Mouse (Mus musculus): Measurements from ENCODE around the gene Gm11733. TPM values are rescaled to one million over a fixed set of nuclear protein-coding genes. Genes with fewer than 3 reads are reported as not detected.

Gm11733 gene
- 0.09 and 0.11 TPM in 2 replicates for polyA plus RNA-seq (2014; fragmentation: Nextera tagmentation; extraction: Ambion mirVana)

- ATAC-seq = peak; percentile 19; the same call in 1 of the 2 replicates
- H3K4me1 ChIP-seq (ENCODE audit: control insufficient read depth, insufficient read depth, low read length) = peaks cover 37% of the 10 kb centered on the region
- 27% methylated on average over 12 of the region's 12 CpGs for WGBS
These were observed at the start of gene Gm11733 for GRCm38 (mm10) chr11:117484198-117484597. Gene Gm11733 (plus strand): TSS chr11:117484368.

GRCm38 (mm10) chr11:117436401-117437109, 47.6 kb upstream of the Gm11733 start:
- Histone ChIP-seq H3K36me3 (ENCODE audit: control insufficient read depth, insufficient read depth, low read length) (no peaks in the 10 kb centered on the region), H3K9me3 (replicated peaks; ENCODE audit: control insufficient read depth, low read length) (no peaks in the 10 kb centered on the region), H3K27me3 (replicated peaks; ENCODE audit: control insufficient read depth, insufficient read depth, low read length) (no peaks in the 10 kb centered on the region; the same call in 1 of the 2 replicates), H3K27ac (ENCODE audit: low read depth, low read length) (peak overlapping the region; percentile 53), H3K4me2 (ENCODE audit: low read length) (peak overlapping the region; percentile 37), H3K4me3 (ENCODE audit: low read depth, low read length) (peak overlapping the region; percentile 1; the same call in 1 of the 2 replicates), H3K9ac (ENCODE audit: low read length) (peak overlapping the region; percentile 21; the same call in 1 of the 2 replicates), H3K4me1 (ENCODE audit: control insufficient read depth, insufficient read depth, low read length) (peaks cover 33% of the 10 kb centered on the region)
- 14% methylated on average over 22 of the region's 22 CpGs for WGBS
- ATAC-seq (peak; percentile 92), DNase-seq (ENCODE audit: low spot score) (peak; percentile 96)

More at GRCm38 (mm10) chr11:117484198-117484597, at the start of gene Gm11733:
- Histone ChIP-seq H3K27ac (ENCODE audit: low read depth, low read length) (peak within 1 kb of the TSS; percentile 94), H3K27me3 (replicated peaks; ENCODE audit: control insufficient read depth, insufficient read depth, low read length) (0 out of 2 replicates have a peak, but pooled peaks cover 7% of the 10 kb centered on the region), H3K36me3 (ENCODE audit: control insufficient read depth, insufficient read depth, low read length) (no peaks in the 10 kb centered on the region), H3K4me2 (ENCODE audit: low read length) (peak within 1 kb of the TSS; percentile 14; the same call in 1 of the 2 replicates), H3K9me3 (replicated peaks; ENCODE audit: control insufficient read depth, low read length) (no peaks in the 10 kb centered on the region), H3K4me3 (ENCODE audit: low read depth, low read length) (no peak within 1 kb of the TSS), H3K9ac (ENCODE audit: low read length) (peak within 1 kb of the TSS; percentile 43; the same call in 1 of the 2 replicates)
- DNase-seq (ENCODE audit: low spot score) = peak; percentile 68

- ATAC-seq (no peak; the same call in 1 of the 2 replicates), DNase-seq (ENCODE audit: low spot score) (no peak)
- Histone ChIP-seq H3K9me3 (replicated peaks; ENCODE audit: control insufficient read depth, low read length) (no peaks in the 10 kb centered on the region), H3K4me3 (ENCODE audit: low read depth, low read length) (peak overlapping the region; percentile 1; the same call in 1 of the 2 replicates), H3K27me3 (replicated peaks; ENCODE audit: control insufficient read depth, insufficient read depth, low read length) (no peaks in the 10 kb centered on the region; the same call in 1 of the 2 replicates), H3K27ac (ENCODE audit: low read depth, low read length) (no peak overlapping the region; the same call in 1 of the 2 replicates), H3K4me1 (ENCODE audit: control insufficient read depth, insufficient read depth, low read length) (peaks cover 33% of the 10 kb centered on the region), H3K4me2 (ENCODE audit: low read length) (peak overlapping the region; percentile 37), H3K36me3 (ENCODE audit: control insufficient read depth, insufficient read depth, low read length) (no peaks in the 10 kb centered on the region), H3K9ac (ENCODE audit: low read length) (no peak overlapping the region)
- WGBS = 15% methylated on average over 7 of the region's 7 CpGs
These were observed 47.1 kb upstream of the Gm11733 start for GRCm38 (mm10) chr11:117437110-117437490.

GRCm38 (mm10) chr11:117438363-117438762, 45.8 kb upstream of the Gm11733 start:
- ATAC-seq (no peak), DNase-seq (ENCODE audit: low spot score) (peak; percentile 53)
- Histone ChIP-seq H3K4me1 (ENCODE audit: control insufficient read depth, insufficient read depth, low read length) (peaks cover 33% of the 10 kb centered on the region), H3K9me3 (replicated peaks; ENCODE audit: control insufficient read depth, low read length) (no peaks in the 10 kb centered on the region), H3K27ac (ENCODE audit: low read depth, low read length) (no peak overlapping the region), H3K27me3 (replicated peaks; ENCODE audit: control insufficient read depth, insufficient read depth, low read length) (no peaks in the 10 kb centered on the region; the same call in 1 of the 2 replicates), H3K4me3 (ENCODE audit: low read depth, low read length) (no peak overlapping the region), H3K36me3 (ENCODE audit: control insufficient read depth, insufficient read depth, low read length) (no peaks in the 10 kb centered on the region), H3K9ac (ENCODE audit: low read length) (no peak overlapping the region), H3K4me2 (ENCODE audit: low read length) (no peak overlapping the region)
- 23% methylated on average over 6 of the region's 6 CpGs for WGBS

- Histone ChIP-seq H3K4me3 (ENCODE audit: low read depth, low read length) (no peak overlapping the region), H3K4me2 (ENCODE audit: low read length) (peak overlapping the region; percentile 4; the same call in 1 of the 2 replicates), H3K36me3 (ENCODE audit: control insufficient read depth, insufficient read depth, low read length) (no peaks in the 10 kb centered on the region), H3K27me3 (replicated peaks; ENCODE audit: control insufficient read depth, insufficient read depth, low read length) (no peaks in the 10 kb centered on the region; the same call in 1 of the 2 replicates), H3K9ac (ENCODE audit: low read length) (0 out of 2 replicates have a peak overlapping the region, but pooled peaks have one; percentile 17), H3K9me3 (replicated peaks; ENCODE audit: control insufficient read depth, low read length) (no peaks in the 10 kb centered on the region), H3K4me1 (ENCODE audit: control insufficient read depth, insufficient read depth, low read length) (peaks cover 33% of the 10 kb centered on the region), H3K27ac (ENCODE audit: low read depth, low read length) (no peak overlapping the region)
- ATAC-seq = no peak
- peak; percentile 45 for DNase-seq (ENCODE audit: low spot score)
- WGBS = 16% methylated on average over 22 of the region's 22 CpGs
These were observed 43.2 kb upstream of the Gm11733 start for GRCm38 (mm10) chr11:117440865-117441425.

GRCm38 (mm10) chr11:117444090-117444489, 40.1 kb upstream of the Gm11733 start:
- Histone ChIP-seq H3K36me3 (ENCODE audit: control insufficient read depth, insufficient read depth, low read length) (no peaks in the 10 kb centered on the region), H3K9ac (ENCODE audit: low read length) (no peak overlapping the region), H3K4me3 (ENCODE audit: low read depth, low read length) (no peak overlapping the region), H3K27me3 (replicated peaks; ENCODE audit: control insufficient read depth, insufficient read depth, low read length) (no peaks in the 10 kb centered on the region; the same call in 1 of the 2 replicates), H3K4me1 (ENCODE audit: control insufficient read depth, insufficient read depth, low read length) (peaks cover 10% of the 10 kb centered on the region), H3K4me2 (ENCODE audit: low read length) (no peak overlapping the region), H3K9me3 (replicated peaks; ENCODE audit: control insufficient read depth, low read length) (no peaks in the 10 kb centered on the region), H3K27ac (ENCODE audit: low read depth, low read length) (no peak overlapping the region)
- DNase-seq (ENCODE audit: low spot score) (no peak), ATAC-seq (no peak)
- 63% methylated on average over 2 of the region's 2 CpGs for WGBS

GRCm38 (mm10) chr11:117445707-117446106, 38.5 kb upstream of the Gm11733 start:
- Histone ChIP-seq H3K4me3 (ENCODE audit: low read depth, low read length) (no peak overlapping the region), H3K27me3 (replicated peaks; ENCODE audit: control insufficient read depth, insufficient read depth, low read length) (no peaks in the 10 kb centered on the region), H3K4me1 (ENCODE audit: control insufficient read depth, insufficient read depth, low read length) (peaks cover 7% of the 10 kb centered on the region), H3K9me3 (replicated peaks; ENCODE audit: control insufficient read depth, low read length) (no peaks in the 10 kb centered on the region), H3K4me2 (ENCODE audit: low read length) (no peak overlapping the region), H3K36me3 (ENCODE audit: control insufficient read depth, insufficient read depth, low read length) (no peaks in the 10 kb centered on the region), H3K9ac (ENCODE audit: low read length) (no peak overlapping the region), H3K27ac (ENCODE audit: low read depth, low read length) (no peak overlapping the region; the same call in 1 of the 2 replicates)
- 71% methylated on average over 6 of the region's 6 CpGs for WGBS
- ATAC-seq (no peak), DNase-seq (ENCODE audit: low spot score) (no peak)

- ATAC-seq (peak; percentile 52; the same call in 1 of the 2 replicates), DNase-seq (ENCODE audit: low spot score) (peak; percentile 61)
- Histone ChIP-seq H3K4me3 (ENCODE audit: low read depth, low read length) (no peak overlapping the region), H3K4me1 (ENCODE audit: control insufficient read depth, insufficient read depth, low read length) (peaks cover 11% of the 10 kb centered on the region), H3K27me3 (replicated peaks; ENCODE audit: control insufficient read depth, insufficient read depth, low read length) (no peaks in the 10 kb centered on the region), H3K9ac (ENCODE audit: low read length) (no peak overlapping the region), H3K4me2 (ENCODE audit: low read length) (no peak overlapping the region), H3K9me3 (replicated peaks; ENCODE audit: control insufficient read depth, low read length) (no peaks in the 10 kb centered on the region), H3K36me3 (ENCODE audit: control insufficient read depth, insufficient read depth, low read length) (no peaks in the 10 kb centered on the region), H3K27ac (ENCODE audit: low read depth, low read length) (no peak overlapping the region)
- WGBS = 3% methylated on average over 10 of the region's 10 CpGs
These were observed 30.1 kb upstream of the Gm11733 start for GRCm38 (mm10) chr11:117454086-117454485.

Data from forebrain, embryonic 14.5 days (tissue).